Mouse (Mus musculus) intestine, embryonic 16.5 days (tissue): ENCODE results near the gene Rngtt. TPM values are rescaled to one million over a fixed set of nuclear protein-coding genes. Genes with fewer than 3 reads are reported as not detected.

Experiments used
- ATAC-seq: fragments of 200-750 bp; cut with Nextera tagmentation; 2 replicates; pipeline ENCODE4 v1.8.0; 2017; ENCODE audit warnings: moderate TSS enrichment, moderate library complexity
- H3K27ac ChIP-seq: fragments of 300-500 bp; sonication (generic); 2 replicates; pipeline ENCODE4 v1.5.1; 2014; ENCODE audit warnings: mild to moderate bottlenecking, low read length
- H3K27me3 ChIP-seq: fragments of 300-500 bp; sonication (generic); replicated peaks from 2 replicates; pipeline ENCODE4 v1.6.1; 2014; ENCODE audit warnings: low read length, control low read depth, mixed read lengths; ENCODE audit not compliant: control insufficient read depth, insufficient read depth
- H3K36me3 ChIP-seq: fragments of 300-500 bp; sonication (generic); 2 replicates; pipeline ENCODE4 v1.6.1; 2014; ENCODE audit warnings: low read length, control low read depth; ENCODE audit not compliant: control insufficient read depth, insufficient read depth
- H3K4me1 ChIP-seq: fragments of 300-500 bp; sonication (generic); 2 replicates; pipeline ENCODE4 v1.6.1; 2014; ENCODE audit warnings: low read length, control low read depth, mixed read lengths; ENCODE audit not compliant: control insufficient read depth, insufficient read depth
- H3K4me2 ChIP-seq: fragments of 300-500 bp; sonication (generic); 2 replicates; pipeline ENCODE4 v1.6.1; 2014; ENCODE audit warnings: low read depth, low read length, control low read depth
- H3K4me3 ChIP-seq: fragments of 300-500 bp; sonication (generic); 2 replicates; pipeline ENCODE4 v1.5.1; 2014; ENCODE audit warnings: mild to moderate bottlenecking, low read length
- H3K9ac ChIP-seq: fragments of 300-500 bp; sonication (generic); 2 replicates; pipeline ENCODE4 v1.6.1; 2014; ENCODE audit warnings: low read depth, low read length
- H3K9me3 ChIP-seq: fragments of 300-500 bp; sonication (generic); 2 replicates; pipeline ENCODE4 v1.6.1; 2016; ENCODE audit warnings: low read length, control low read depth; ENCODE audit not compliant: control insufficient read depth
- WGBS: fragments of 180-500 bp; shearing (Covaris S2); extraction: QIAGEN DNeasy Blood & Tissue Kit; methylation state at CpG from one replicate; pipeline ENCODE4 v1.1.7; 2014; 5-methylcytosine and 5-hydroxymethylcytosine counted together
- microRNA-seq: library from miRNA; unstranded; fragments of <30 nt; microRNA quantifications from one replicate; pipeline ENCODE4, GENCODE M21; 2016
- polyA plus RNA-seq: library from polyadenylated mRNA; unstranded; fragments of >200 nt; fragmentation: Nextera tagmentation; extraction: Ambion mirVana; gene quantifications from 2 replicates; pipeline ENCODE4 v1.2.1, GENCODE M21; 2015

The Rngtt gene
- polyA plus RNA-seq, 1 experiment from 2014 or later = 16.3 TPM

- Histone ChIP-seq H3K4me3 (no peak overlapping the region), H3K9ac (no peak overlapping the region), H3K36me3 (no peaks in the 10 kb centered on the region), H3K4me2 (no peak overlapping the region), H3K9me3 (no peaks in the 10 kb centered on the region), H3K27me3 (no peaks in the 10 kb centered on the region), H3K27ac (no peak overlapping the region), H3K4me1 (no peaks in the 10 kb centered on the region)
- 45% methylated on average over 6 of the region's 6 CpGs for WGBS
- no peak for ATAC-seq
These were observed 235.4 kb downstream of the Rngtt start for GRCm38 (mm10) chr4:33545577-33545879.

GRCm38 (mm10) chr4:33546278-33546677 lies 236.2 kb downstream of the Rngtt start:
- H3K9me3 ChIP-seq = no peaks in the 10 kb centered on the region
- H3K4me1 ChIP-seq = no peaks in the 10 kb centered on the region
- no peak overlapping the region for H3K4me3 ChIP-seq
- no peaks in the 10 kb centered on the region for H3K27me3 ChIP-seq
- H3K27ac ChIP-seq = no peak overlapping the region
- no peak overlapping the region for H3K4me2 ChIP-seq
- H3K9ac ChIP-seq = no peak overlapping the region
- no peak for ATAC-seq
- WGBS = 90% methylated on average over 11 of the region's 11 CpGs
- H3K36me3 ChIP-seq = no peaks in the 10 kb centered on the region

GRCm38 (mm10) chr4:33547315-33547929 lies 237.3 kb downstream of the Rngtt start:
- 74% methylated on average over 8 of the region's 8 CpGs for WGBS
- H3K4me3 ChIP-seq = no peak overlapping the region
- H3K27me3 ChIP-seq = no peaks in the 10 kb centered on the region
- no peaks in the 10 kb centered on the region for H3K36me3 ChIP-seq
- H3K9ac ChIP-seq = no peak overlapping the region
- H3K4me2 ChIP-seq = no peak overlapping the region
- H3K4me1 ChIP-seq = no peaks in the 10 kb centered on the region
- ATAC-seq = no peak
- no peak overlapping the region for H3K27ac ChIP-seq
- no peaks in the 10 kb centered on the region for H3K9me3 ChIP-seq

- no peak for ATAC-seq
- Histone ChIP-seq H3K4me2 (no peak overlapping the region), H3K27ac (no peak overlapping the region), H3K36me3 (no peaks in the 10 kb centered on the region), H3K4me1 (no peaks in the 10 kb centered on the region), H3K9me3 (no peaks in the 10 kb centered on the region), H3K4me3 (no peak overlapping the region), H3K9ac (no peak overlapping the region), H3K27me3 (no peaks in the 10 kb centered on the region)
- WGBS = 56% methylated on average over 5 of the region's 5 CpGs
These were observed 239.5 kb downstream of the Rngtt start for GRCm38 (mm10) chr4:33549606-33550005.

Small RNA genes lying within 50 kb of the gene (microRNA-seq; reads per million reads assigned to microRNA genes)
- gene Mir8118 = not detected

Other genes starting within 250 kb of the Rngtt start
- 0.10 and 0.24 TPM in 2 replicates for gene Gabrr2, start 247.3 kb upstream of the Rngtt start, polyA plus RNA-seq
- not detected in 2 replicates for gene Gabrr1, start 177.8 kb upstream of the Rngtt start, polyA plus RNA-seq
- gene Pm20d2, start 120.6 kb upstream of the Rngtt start, polyA plus RNA-seq = 0.82 and 0.88 TPM in 2 replicates
- gene Srsf12, start 101.3 kb upstream of the Rngtt start, polyA plus RNA-seq = 4.7 and 5.2 TPM in 2 replicates
- 51.0 and 59.6 TPM in 2 replicates for gene Pnrc1, start 20.1 kb upstream of the Rngtt start, polyA plus RNA-seq